Mouse (Mus musculus): ENCODE measurements at regions not wholly inside any gene's neighbourhood (a gene's known extent, or its start where the extent isn't known, plus 50 kb on each side); places are given as distances from the start of the nearest gene placed in this dataset.
"Not testable (repeated sequence)": the region's sequence is repeated elsewhere in the genome, so short reads cannot be mapped to it uniquely, and the experiment has no call there.

- intact Hi-C loops (cut with DNase I): no loop called here
Measured at GRCm38 (mm10) chr8:56924724-56925123, 373.8 kb downstream of the Fbxo8 start.

GRCm38 (mm10) chr8:56927166-56927565 lies 376.3 kb downstream of the Fbxo8 start:
- intact Hi-C loops (cut with DNase I): no loop called here

- intact Hi-C loops (cut with DNase I): no loop called here
Measured at GRCm38 (mm10) chr8:56929076-56929475, 378.2 kb downstream of the Fbxo8 start.

- intact Hi-C loops (cut with DNase I): no loop called here
Measured at GRCm38 (mm10) chr8:56932421-56932820, 381.5 kb downstream of the Fbxo8 start.

GRCm38 (mm10) chr8:56962186-56962585 lies 358.6 kb upstream of the Hand2 start:
- intact Hi-C loops (cut with DNase I): no loop called here

GRCm38 (mm10) chr8:56970311-56970710 lies 350.5 kb upstream of the Hand2 start:
- intact Hi-C loops (cut with DNase I): no loop called here

- intact Hi-C loops (cut with DNase I): no loop called here
Measured at GRCm38 (mm10) chr8:56978994-56979393, 341.8 kb upstream of the Hand2 start.

GRCm38 (mm10) chr8:56979416-56979815 lies 341.4 kb upstream of the Hand2 start:
- intact Hi-C loops (cut with DNase I): no loop called here

- intact Hi-C loops (cut with DNase I): no loop called here
Measured at GRCm38 (mm10) chr8:57010318-57011024, 310.3 kb upstream of the Hand2 start.

- intact Hi-C loops (cut with DNase I): no loop called here
Measured at GRCm38 (mm10) chr8:57013813-57014320, 306.9 kb upstream of the Hand2 start.

GRCm38 (mm10) chr8:57016329-57016728 lies 304.5 kb upstream of the Hand2 start:
- intact Hi-C loops (cut with DNase I): no loop called here

GRCm38 (mm10) chr8:57028096-57028495 lies 292.7 kb upstream of the Hand2 start:
- intact Hi-C loops (cut with DNase I): not testable (repeated sequence)

- intact Hi-C loops (cut with DNase I): no loop called here
Measured at GRCm38 (mm10) chr8:57048490-57048889, 272.3 kb upstream of the Hand2 start.

GRCm38 (mm10) chr8:57048909-57049308 lies 271.9 kb upstream of the Hand2 start:
- intact Hi-C loops (cut with DNase I): no loop called here

GRCm38 (mm10) chr8:57052661-57053060 lies 268.1 kb upstream of the Hand2 start:
- intact Hi-C loops (cut with DNase I): no loop called here

- intact Hi-C loops (cut with DNase I): no loop called here
Measured at GRCm38 (mm10) chr8:57076995-57077394, 243.8 kb upstream of the Hand2 start.

GRCm38 (mm10) chr8:57086811-57087210 lies 234.0 kb upstream of the Hand2 start:
- intact Hi-C loops (cut with DNase I): no loop called here

GRCm38 (mm10) chr8:57092403-57092802 lies 228.4 kb upstream of the Hand2 start:
- intact Hi-C loops (cut with DNase I): no loop called here

- intact Hi-C loops (cut with DNase I): no loop called here
Measured at GRCm38 (mm10) chr8:57095169-57095568, 225.6 kb upstream of the Hand2 start.

- intact Hi-C loops (cut with DNase I): not testable (repeated sequence)
Measured at GRCm38 (mm10) chr8:57110765-57111402, 209.9 kb upstream of the Hand2 start.

- intact Hi-C loops (cut with DNase I): no loop called here
Measured at GRCm38 (mm10) chr8:57111403-57111771, 209.4 kb upstream of the Hand2 start.

GRCm38 (mm10) chr8:57113915-57114314 lies 206.9 kb upstream of the Hand2 start:
- intact Hi-C loops (cut with DNase I): no loop called here

- intact Hi-C loops (cut with DNase I): no loop called here
Measured at GRCm38 (mm10) chr8:57115303-57115702, 205.5 kb upstream of the Hand2 start.

All from adrenal gland (tissue).